Mouse (Mus musculus): Measurements from ENCODE around the gene Max.

GRCm38 (mm10) chr12:76923118-76923517 is 38.9 kb downstream of the Max start:
- TF ChIP-seq CTCF (IDR thresholded peaks at IDR 0.05; ENCODE audit: borderline replicate concordance, extremely low read depth, insufficient read depth, insufficient read length) (no peak), POLR2A (IDR thresholded peaks at IDR 0.05; ENCODE audit: borderline replicate concordance, extremely low read depth, insufficient read depth, insufficient read length, poor library complexity, severe bottlenecking) (no peak)
